Mouse (Mus musculus) layer of hippocampus, adult 11-12 months (tissue): ENCODE data around the gene Fmn2.

Experiments
- DNase-seq: peaks from one replicate; pipeline ENCODE4 v3.0.0; 2022; ENCODE audit warnings: low spot score

The Fmn2 gene

GRCm38 (mm10) chr1:174501661-174502030, at the start of gene Fmn2:
Gene Fmn2 (plus strand): TSS chr1:174501825.
- DNase-seq, result peak; percentile 82

- no peak for DNase-seq
Observed at GRCm38 (mm10) chr1:174455100-174455499, 46.5 kb upstream of the Fmn2 start.

- no peak for DNase-seq
Observed at GRCm38 (mm10) chr1:174465385-174465784, 36.2 kb upstream of the Fmn2 start.

- DNase-seq, result no peak
Observed at GRCm38 (mm10) chr1:174466240-174466639, 35.4 kb upstream of the Fmn2 start.

GRCm38 (mm10) chr1:174469736-174470135, 31.9 kb upstream of the Fmn2 start:
- DNase-seq, result peak; percentile 37

- no peak for DNase-seq
Observed at GRCm38 (mm10) chr1:174482567-174482966, 19.1 kb upstream of the Fmn2 start.

GRCm38 (mm10) chr1:174500064-174500463, 1.6 kb upstream of the Fmn2 start:
- no peak for DNase-seq

GRCm38 (mm10) chr1:174501011-174501410, 614 bp upstream of the Fmn2 start:
- DNase-seq, result no peak

- DNase-seq, result peak; percentile 73
Observed at GRCm38 (mm10) chr1:174502031-174502845, 613 bp downstream of the Fmn2 start.

- peak; percentile 64 for DNase-seq
Observed at GRCm38 (mm10) chr1:174502846-174503745, 1.5 kb downstream of the Fmn2 start.

- no peak for DNase-seq
Observed at GRCm38 (mm10) chr1:174508571-174509110, 7.0 kb downstream of the Fmn2 start.

GRCm38 (mm10) chr1:174513419-174513818, 11.8 kb downstream of the Fmn2 start:
- no peak for DNase-seq

GRCm38 (mm10) chr1:174521976-174522770, 20.5 kb downstream of the Fmn2 start:
- DNase-seq, result peak; percentile 42

GRCm38 (mm10) chr1:174522809-174523511, 21.3 kb downstream of the Fmn2 start:
- no peak for DNase-seq

GRCm38 (mm10) chr1:174523512-174523828, 21.8 kb downstream of the Fmn2 start:
- DNase-seq, result no peak

GRCm38 (mm10) chr1:174536742-174537453, 35.3 kb downstream of the Fmn2 start:
- no peak for DNase-seq

- DNase-seq, result no peak
Observed at GRCm38 (mm10) chr1:174537491-174537890, 35.9 kb downstream of the Fmn2 start.

- DNase-seq, result no peak
Observed at GRCm38 (mm10) chr1:174548291-174548690, 46.7 kb downstream of the Fmn2 start.

GRCm38 (mm10) chr1:174553272-174554007, 51.8 kb downstream of the Fmn2 start:
- peak; percentile 56 for DNase-seq

- no peak for DNase-seq
Observed at GRCm38 (mm10) chr1:174555412-174555811, 53.8 kb downstream of the Fmn2 start.
